Mouse (Mus musculus) kidney, adult 2 months (tissue): ENCODE measurements around the gene Clec3a.

Experiments used
- CTCF ChIP-seq: fragments of 200-500 bp; conservative IDR thresholded peaks from 2 replicates; pipeline ENCODE4 v1.5.1; 2011; ENCODE audit warnings: low read depth, mild to moderate bottlenecking, control low read depth, low read length, moderate library complexity, mixed read lengths; ENCODE audit not compliant: insufficient read depth, insufficient read length
- POLR2A ChIP-seq: fragments of 200-500 bp; IDR thresholded peaks from one replicate; pipeline ENCODE4 v1.6.1; 2011; ENCODE audit warnings: low read depth, low read length, control low read depth

- TF ChIP-seq CTCF = no peak
- TF ChIP-seq POLR2A = no peak
Measured at GRCm38 (mm10) chr8:114473546-114473945, 55.7 kb downstream of the Clec3a start.
